Mouse (Mus musculus) neural tube, embryonic 15.5 days (tissue): ENCODE data around the gene Crebrf. TPM values are rescaled to one million over a fixed set of nuclear protein-coding genes. Genes with fewer than 3 reads are reported as not detected.

Experiments used
- ATAC-seq: fragments of 200-750 bp; cut with Nextera tagmentation; 2 replicates; pipeline ENCODE4 v1.8.0; 2017; ENCODE audit warnings: mild to moderate bottlenecking, moderate TSS enrichment, moderate library complexity; ENCODE audit not compliant: low FRiP score
- H3K27ac ChIP-seq: fragments of 300-500 bp; sonication (generic); replicated peaks from 2 replicates; pipeline ENCODE4 v1.5.1; 2015; ENCODE audit warnings: mild to moderate bottlenecking, inconsistent platforms
- H3K27me3 ChIP-seq: fragments of 300-500 bp; sonication (generic); replicated peaks from 2 replicates; pipeline ENCODE4 v1.6.1; 2015; ENCODE audit warnings: inconsistent platforms
- H3K36me3 ChIP-seq: fragments of 300-500 bp; sonication (generic); 2 replicates; pipeline ENCODE4 v1.6.1; 2015; ENCODE audit warnings: inconsistent platforms
- H3K4me1 ChIP-seq: fragments of 300-500 bp; sonication (generic); 2 replicates; pipeline ENCODE4 v1.6.1; 2015; ENCODE audit warnings: inconsistent platforms
- H3K4me2 ChIP-seq: fragments of 300-500 bp; sonication (generic); 2 replicates; pipeline ENCODE4 v1.6.1; 2015; ENCODE audit warnings: inconsistent platforms, mild to moderate bottlenecking, moderate library complexity
- H3K4me3 ChIP-seq: fragments of 300-500 bp; sonication (generic); replicated peaks from 2 replicates; pipeline ENCODE4 v1.5.1; 2015; ENCODE audit warnings: mild to moderate bottlenecking, inconsistent platforms
- H3K9ac ChIP-seq: fragments of 300-500 bp; sonication (generic); replicated peaks from 2 replicates; pipeline ENCODE4 v1.6.1; 2015; ENCODE audit warnings: mild to moderate bottlenecking, inconsistent platforms
- H3K9me3 ChIP-seq: fragments of 300-500 bp; sonication (generic); replicated peaks from 2 replicates; pipeline ENCODE4 v1.6.1; 2016; ENCODE audit warnings: inconsistent platforms
- WGBS: fragments of 180-500 bp; shearing (Covaris S2); methylation state at CpG from one replicate; pipeline ENCODE4 v1.1.7; 2015; ENCODE audit warnings: mixed read lengths; 5-methylcytosine and 5-hydroxymethylcytosine counted together
- polyA plus RNA-seq: library from polyadenylated mRNA; unstranded; fragments of >200 nt; fragmentation: Nextera tagmentation; extraction: Ambion mirVana; gene quantifications from 2 replicates; pipeline ENCODE4 v1.2.1, GENCODE M21; 2015

Gene Crebrf
- polyA plus RNA-seq, 1 experiment from 2014 or later = 11.4 TPM

DNA sequence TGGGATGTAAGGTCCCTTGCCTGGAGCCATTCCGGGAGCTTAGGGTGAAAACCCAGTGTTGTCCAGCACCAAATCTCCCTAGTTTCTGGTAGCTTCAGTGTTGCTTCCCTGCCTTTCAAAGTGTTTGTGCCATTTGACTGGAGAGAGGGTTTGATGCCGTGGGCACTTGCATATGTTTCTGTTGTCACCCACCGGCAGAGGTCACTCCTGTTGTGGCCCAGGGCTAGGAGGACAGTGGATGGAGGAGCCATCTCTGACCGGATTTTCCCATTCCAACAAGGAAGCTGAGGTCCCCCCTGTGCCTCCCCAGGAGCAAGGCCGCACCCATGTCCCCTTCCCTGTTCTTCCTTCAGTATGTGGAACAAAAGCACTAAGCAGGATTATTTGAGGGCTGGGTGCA lies 25.2 kb upstream of the Crebrf start:
- no peak overlapping the region for H3K4me2 ChIP-seq
- H3K36me3 ChIP-seq = no peaks in the 10 kb centered on the region
- no peak overlapping the region for H3K9ac ChIP-seq
- H3K4me1 ChIP-seq = peaks cover 29% of the 10 kb centered on the region
- H3K27me3 ChIP-seq = no peaks in the 10 kb centered on the region
- H3K27ac ChIP-seq = 0 out of 2 replicates have a peak overlapping the region, but pooled peaks have one; percentile 67
- 77% methylated on average over 5 of the region's 5 CpGs for WGBS
- H3K4me3 ChIP-seq = no peak overlapping the region
- no peaks in the 10 kb centered on the region for H3K9me3 ChIP-seq
- ATAC-seq = no peak

DNA sequence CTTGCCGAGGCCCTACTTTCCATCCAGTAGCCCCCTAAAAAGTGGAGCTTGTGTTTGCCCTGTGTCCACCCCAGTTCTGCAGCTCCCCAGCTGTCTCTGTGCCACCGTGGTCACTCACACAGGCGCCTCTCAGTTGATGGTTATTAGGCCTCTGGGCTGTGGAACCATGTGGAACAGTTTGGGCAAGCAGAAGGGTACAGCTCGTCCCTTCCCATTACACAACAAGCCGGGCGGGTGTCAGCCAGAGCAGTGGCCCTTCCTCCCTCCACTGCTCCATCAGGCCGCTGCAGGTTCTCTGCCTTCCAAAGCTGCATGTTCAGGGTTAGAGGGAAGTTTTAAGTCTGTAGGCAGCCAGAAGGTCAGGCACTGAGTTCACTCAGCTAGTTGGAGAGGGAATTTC lies 24.3 kb upstream of the Crebrf start:
- no peaks in the 10 kb centered on the region for H3K9me3 ChIP-seq
- peaks cover 29% of the 10 kb centered on the region for H3K4me1 ChIP-seq
- no peaks in the 10 kb centered on the region for H3K27me3 ChIP-seq
- H3K4me3 ChIP-seq = no peak overlapping the region
- no peak for ATAC-seq
- no peak overlapping the region for H3K9ac ChIP-seq
- peaks cover 7% of the 10 kb centered on the region; the same call in 1 of the 2 replicates for H3K36me3 ChIP-seq
- no peak overlapping the region for H3K4me2 ChIP-seq
- WGBS = 92% methylated on average over 7 of the region's 7 CpGs
- no peak overlapping the region for H3K27ac ChIP-seq

- Histone ChIP-seq H3K4me3 (no peak overlapping the region), H3K4me1 (peaks cover 27% of the 10 kb centered on the region), H3K9me3 (no peaks in the 10 kb centered on the region), H3K4me2 (no peak overlapping the region), H3K27ac (no peak overlapping the region), H3K36me3 (peaks cover 27% of the 10 kb centered on the region), H3K9ac (no peak overlapping the region), H3K27me3 (no peaks in the 10 kb centered on the region)
- no peak for ATAC-seq
- WGBS = 66% methylated on average over 7 of the region's 7 CpGs
Measured at GRCm38 (mm10) chr17:26693424-26693823, 22.0 kb upstream of the Crebrf start.

DNA sequence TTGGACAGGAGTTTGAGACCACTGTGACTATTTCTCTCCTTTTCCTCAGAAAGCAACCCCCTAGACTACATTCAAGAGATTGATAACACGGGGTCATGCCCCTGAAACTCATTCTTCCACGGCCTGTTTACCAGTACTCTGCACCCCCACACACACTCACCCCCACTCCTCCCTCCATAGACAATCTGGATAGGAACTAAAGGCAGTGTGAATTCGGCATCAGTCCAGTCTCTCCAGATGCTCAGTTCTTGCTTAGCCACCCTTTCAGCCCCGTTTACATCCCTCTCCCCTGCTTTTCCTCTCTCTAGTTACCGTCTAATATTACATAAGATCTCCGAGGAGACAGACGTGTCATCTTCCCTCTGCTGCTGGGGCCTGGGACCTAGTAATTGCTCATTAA lies 21.3 kb upstream of the Crebrf start:
- 72% methylated on average over 7 of the region's 7 CpGs for WGBS
- no peak for ATAC-seq

DNA sequence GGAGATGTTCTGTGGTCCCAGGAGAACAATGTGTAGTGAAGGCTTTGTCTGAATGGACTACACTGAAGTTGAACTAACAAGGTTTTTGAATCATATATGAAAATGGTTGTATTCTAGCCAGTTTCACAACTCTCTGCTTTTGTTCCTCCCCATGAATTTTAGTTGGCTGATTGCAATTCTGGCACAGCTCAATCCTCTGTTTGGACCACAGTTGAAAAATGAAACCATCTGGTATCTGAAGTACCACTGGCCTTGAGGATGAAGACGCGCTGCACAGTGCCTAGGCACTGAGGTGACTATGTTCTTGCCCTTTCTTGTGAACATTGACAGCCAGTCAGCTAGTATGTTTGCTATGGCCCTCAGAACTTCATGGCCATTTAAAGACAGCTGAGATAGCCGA lies 20.3 kb upstream of the Crebrf start:
- 90% methylated on average over 3 of the region's 3 CpGs for WGBS

More for the DNA sequence above, 21.3 kb upstream of the Crebrf start:
- Histone ChIP-seq H3K9ac (no peak overlapping the region), H3K4me2 (no peak overlapping the region), H3K4me1 (peaks cover 19% of the 10 kb centered on the region), H3K9me3 (no peaks in the 10 kb centered on the region), H3K36me3 (peaks cover 34% of the 10 kb centered on the region), H3K4me3 (no peak overlapping the region), H3K27ac (no peak overlapping the region), H3K27me3 (no peaks in the 10 kb centered on the region)

DNA sequence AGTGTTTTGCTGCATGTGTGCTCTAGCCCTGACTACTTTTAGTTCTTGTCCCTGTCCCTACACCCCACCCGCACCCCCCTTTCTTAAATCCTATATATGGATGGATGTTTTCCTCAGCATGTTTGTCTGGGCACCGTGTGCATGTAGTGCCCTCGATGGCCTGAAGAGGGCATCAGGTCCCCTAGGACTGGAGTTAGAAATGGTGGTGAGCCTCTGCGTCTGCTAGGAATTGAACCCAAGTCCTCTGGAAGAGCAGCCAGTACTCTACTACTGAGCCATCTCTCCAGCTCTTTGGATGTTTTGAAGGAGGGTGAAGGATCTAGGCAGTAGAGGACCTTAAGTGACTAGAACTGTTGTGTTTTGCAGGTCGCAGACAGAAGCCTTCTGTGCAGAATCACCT lies 16.6 kb upstream of the Crebrf start:
- Histone ChIP-seq H3K27ac (no peak overlapping the region), H3K36me3 (peaks cover 60% of the 10 kb centered on the region), H3K4me1 (0 out of 2 replicates have a peak, but pooled peaks cover 1% of the 10 kb centered on the region), H3K27me3 (no peaks in the 10 kb centered on the region), H3K4me3 (no peak overlapping the region), H3K9me3 (no peaks in the 10 kb centered on the region), H3K9ac (no peak overlapping the region), H3K4me2 (no peak overlapping the region)
- WGBS = 88% methylated on average over 5 of the region's 5 CpGs
- ATAC-seq = no peak

More for the DNA sequence above, 20.3 kb upstream of the Crebrf start:
- H3K4me2 ChIP-seq = no peak overlapping the region
- no peak for ATAC-seq
- no peaks in the 10 kb centered on the region for H3K9me3 ChIP-seq
- no peak overlapping the region for H3K4me3 ChIP-seq
- H3K27ac ChIP-seq = no peak overlapping the region
- H3K27me3 ChIP-seq = no peaks in the 10 kb centered on the region
- H3K9ac ChIP-seq = no peak overlapping the region
- peaks cover 9% of the 10 kb centered on the region for H3K4me1 ChIP-seq
- peaks cover 43% of the 10 kb centered on the region for H3K36me3 ChIP-seq

DNA sequence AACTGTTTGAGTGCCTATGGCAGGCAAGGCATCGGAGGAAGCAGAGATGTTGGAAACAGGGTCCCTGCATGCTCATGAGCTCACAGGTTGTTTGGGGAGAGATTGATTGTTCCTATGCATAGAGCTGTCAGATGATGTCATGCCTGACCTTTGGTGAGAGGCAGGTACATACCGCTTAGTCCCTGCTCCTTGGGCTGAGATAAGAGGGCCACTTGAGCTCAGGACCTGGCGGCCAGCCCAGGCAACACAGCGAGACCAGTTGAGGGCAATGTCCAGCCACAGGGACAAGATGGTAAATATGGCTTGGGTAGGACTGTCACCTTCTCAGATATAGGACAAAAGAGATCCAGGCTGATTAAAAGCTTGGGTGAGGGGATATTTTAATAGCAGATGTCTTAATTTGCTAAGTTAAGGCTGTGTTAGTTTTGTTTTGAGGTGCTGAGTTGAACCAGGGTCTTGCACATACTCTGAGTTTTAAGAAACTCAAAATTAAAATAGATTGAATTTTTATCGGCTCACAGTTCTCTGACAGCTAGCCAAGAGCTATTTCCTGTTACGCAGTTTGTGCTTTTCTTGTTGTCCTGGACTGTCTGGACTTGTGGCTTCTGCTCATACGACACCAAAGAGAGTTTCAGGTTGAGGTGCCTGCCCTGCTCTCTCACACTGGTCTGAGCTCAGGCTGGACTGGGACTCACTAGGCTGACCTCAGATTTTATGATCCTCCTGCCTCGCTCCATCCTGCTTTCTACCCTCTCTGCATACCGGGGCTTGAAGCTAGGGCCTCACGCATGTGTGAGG lies 15.4 kb upstream of the Crebrf start:
- H3K9me3 ChIP-seq = no peaks in the 10 kb centered on the region
- no peak for ATAC-seq
- peaks cover 60% of the 10 kb centered on the region for H3K36me3 ChIP-seq
- 95% methylated on average over 10 of the region's 10 CpGs for WGBS
- no peak overlapping the region for H3K27ac ChIP-seq
- no peak overlapping the region for H3K4me3 ChIP-seq
- no peaks in the 10 kb centered on the region for H3K4me1 ChIP-seq
- no peak overlapping the region for H3K9ac ChIP-seq
- no peak overlapping the region for H3K4me2 ChIP-seq
- no peaks in the 10 kb centered on the region for H3K27me3 ChIP-seq

DNA sequence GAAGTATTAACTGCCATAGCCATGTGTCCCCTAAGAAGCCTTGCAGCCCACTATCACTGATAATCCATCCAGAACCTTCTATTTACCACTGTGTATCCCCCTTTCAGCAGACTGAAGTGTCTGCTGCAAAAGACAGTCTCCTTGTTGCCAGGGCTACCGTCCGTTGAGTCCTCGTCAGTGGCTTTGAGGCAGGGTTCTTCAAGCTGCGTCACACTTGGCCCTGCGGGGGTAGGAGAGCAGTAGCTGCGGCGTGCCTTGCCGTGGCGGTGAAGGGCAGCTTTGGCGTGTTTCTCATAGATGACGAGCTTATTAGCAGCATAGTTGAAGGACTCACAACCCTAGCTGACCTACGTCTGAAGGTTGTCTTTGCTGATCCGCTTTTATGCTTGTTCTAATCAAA lies 13.9 kb upstream of the Crebrf start:
- ATAC-seq = no peak
- Histone ChIP-seq H3K4me2 (no peak overlapping the region), H3K9me3 (no peaks in the 10 kb centered on the region), H3K27ac (no peak overlapping the region), H3K9ac (no peak overlapping the region), H3K36me3 (peaks cover 49% of the 10 kb centered on the region), H3K4me3 (no peak overlapping the region), H3K27me3 (no peaks in the 10 kb centered on the region), H3K4me1 (no peaks in the 10 kb centered on the region)
- WGBS = 82% methylated on average over 13 of the region's 13 CpGs

GRCm38 (mm10) chr17:26702621-26703020 lies 12.8 kb upstream of the Crebrf start:
- Histone ChIP-seq H3K36me3 (peaks cover 41% of the 10 kb centered on the region), H3K9me3 (no peaks in the 10 kb centered on the region), H3K27ac (no peak overlapping the region), H3K4me2 (no peak overlapping the region), H3K9ac (no peak overlapping the region), H3K4me3 (no peak overlapping the region), H3K4me1 (no peaks in the 10 kb centered on the region), H3K27me3 (no peaks in the 10 kb centered on the region)
- 83% methylated on average over 4 of the region's 4 CpGs for WGBS
- ATAC-seq = no peak

GRCm38 (mm10) chr17:26703671-26704070 lies 11.8 kb upstream of the Crebrf start:
- 87% methylated on average over 4 of the region's 4 CpGs for WGBS
- peaks cover 2% of the 10 kb centered on the region; the same call in 1 of the 2 replicates for H3K4me1 ChIP-seq

DNA sequence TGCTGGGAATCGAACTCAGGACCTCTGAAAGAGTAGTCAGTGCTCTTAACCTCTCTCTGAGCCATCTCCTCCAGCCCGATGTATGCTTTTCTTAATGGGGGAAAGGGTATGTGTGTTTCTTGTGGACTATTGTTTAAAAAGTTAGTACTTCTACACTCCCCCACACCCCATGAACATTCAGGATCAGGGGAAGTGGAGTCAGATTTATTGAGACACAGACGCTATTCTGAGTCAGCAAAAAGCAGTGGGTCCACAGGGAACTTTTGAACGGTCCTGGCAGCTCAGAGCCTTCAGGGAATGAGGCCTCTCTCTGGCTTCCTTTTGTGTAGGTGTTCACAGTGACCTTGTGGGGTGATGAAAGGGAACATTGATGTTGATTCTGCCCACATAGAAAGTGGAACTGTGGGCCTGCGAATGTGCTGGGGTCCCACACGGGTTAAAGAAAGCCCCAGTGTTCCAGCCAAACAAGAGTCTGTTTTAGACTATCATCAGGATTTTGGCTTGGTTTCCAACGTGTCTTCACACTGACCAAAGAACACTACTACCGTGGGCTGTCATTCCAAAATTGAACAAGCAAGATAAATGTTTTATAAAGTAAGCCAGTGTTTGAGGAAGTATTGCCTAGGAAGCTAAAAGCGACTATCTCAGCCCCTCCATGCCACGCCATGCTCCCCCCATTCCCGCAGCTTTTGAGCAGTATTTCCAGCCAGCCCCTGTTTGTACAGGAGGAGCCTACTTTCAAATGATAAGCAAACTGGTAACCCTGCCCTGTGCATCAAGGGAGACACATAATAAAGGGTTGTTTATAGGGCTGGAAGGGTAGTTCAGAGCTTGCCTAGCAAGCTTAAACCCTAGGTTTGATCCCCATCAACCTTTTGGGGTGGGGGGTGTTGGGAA lies 9.7 kb upstream of the Crebrf start:
- Histone ChIP-seq H3K36me3 (peaks cover 12% of the 10 kb centered on the region), H3K4me3 (no peak overlapping the region), H3K4me2 (no peak overlapping the region), H3K27me3 (no peaks in the 10 kb centered on the region), H3K27ac (peak overlapping the region; percentile 56), H3K4me1 (peaks cover 23% of the 10 kb centered on the region), H3K9me3 (no peaks in the 10 kb centered on the region), H3K9ac (no peak overlapping the region)
- WGBS = 74% methylated on average over 11 of the region's 11 CpGs
- no peak for ATAC-seq

More at GRCm38 (mm10) chr17:26703671-26704070, 11.8 kb upstream of the Crebrf start:
- H3K4me3 ChIP-seq = no peak overlapping the region
- H3K27me3 ChIP-seq = no peaks in the 10 kb centered on the region
- no peaks in the 10 kb centered on the region for H3K9me3 ChIP-seq
- H3K36me3 ChIP-seq = peaks cover 30% of the 10 kb centered on the region
- H3K9ac ChIP-seq = no peak overlapping the region
- ATAC-seq = no peak
- no peak overlapping the region for H3K27ac ChIP-seq
- H3K4me2 ChIP-seq = no peak overlapping the region
